ENCODE assay signal across 16 mouse cellular contexts in the genomic region with DNA sequence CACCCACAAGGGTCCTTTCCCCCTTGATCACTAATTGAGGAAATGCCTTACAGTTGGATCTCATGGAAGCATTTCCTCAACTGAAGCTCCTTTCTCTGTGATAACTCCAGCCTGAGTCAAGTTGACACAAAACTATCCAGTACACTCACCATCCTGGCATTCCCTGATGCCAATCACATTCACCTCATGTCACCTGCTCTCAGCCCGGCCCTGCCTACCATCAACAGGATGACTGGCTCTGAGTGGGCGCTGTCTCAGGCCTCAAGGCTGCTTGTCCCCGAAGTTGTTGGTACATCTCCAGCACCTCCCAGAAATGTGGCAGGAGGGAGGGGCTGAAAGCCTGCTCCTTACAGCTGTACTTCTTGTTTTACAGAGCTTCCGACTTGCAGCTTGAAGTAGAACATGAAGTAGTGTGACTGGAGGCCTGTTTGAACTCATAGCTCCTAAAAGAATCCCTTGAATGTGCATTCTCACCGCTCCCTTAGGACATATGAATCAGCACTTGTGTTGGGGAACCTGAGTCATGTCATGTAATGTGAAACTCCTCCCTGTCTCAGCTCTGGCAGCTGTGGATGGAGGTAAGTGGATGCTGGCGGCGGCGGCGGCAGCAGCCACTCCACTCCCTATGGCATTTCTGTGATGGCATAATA. TPM values are rescaled to one million over a fixed set of nuclear protein-coding genes. Genes with fewer than 3 reads are reported as not detected.
DNase-seq lines count a peak whose midpoint lies in the region; ATAC-seq and TF ChIP-seq lines count a peak whose summit lies in the region.
"Had no signal": no experiment of that assay in that cellular context is flagged by ENCODE, and none has a peak within 500 bp of the region (broad histone marks: within the 10 kb centered on the region; RNA-seq: fewer than 3 reads in every experiment).

No protein-coding gene starts in this region.

- H3K27ac ChIP-seq in liver, postnatal 0 days (ENCODE audit: low read depth): no peak overlapping the region; the same call in 1 of the 2 replicates
- H3K27ac ChIP-seq: forebrain, embryonic 10.5 days had no signal

- no peaks in the 10 kb centered on the region for H3K9me3 ChIP-seq in liver, postnatal 0 days (ENCODE audit: low read length)
- H3K9me3 ChIP-seq: forebrain, embryonic 10.5 days had no signal

- 86% methylated on average over 9 of the region's 9 CpGs for WGBS in liver, postnatal 0 days (ENCODE audit: insufficient replicate concordance)

- H3K4me3 ChIP-seq in liver, postnatal 0 days (ENCODE audit: low read depth, low read length): no peak overlapping the region
- H3K4me3 ChIP-seq: forebrain, embryonic 10.5 days had no signal

- peaks cover 37% of the 10 kb centered on the region for H3K36me3 ChIP-seq in liver, postnatal 0 days (replicated peaks; ENCODE audit: insufficient read depth, low read length)

- TF ChIP-seq EP300 in liver, postnatal 0 days (IDR thresholded peaks at IDR 0.05; ENCODE audit: low read depth): peak; percentile 42

- peak; percentile 54 for ATAC-seq in erythroblast, adult 5-6 weeks (replicated peaks; ENCODE audit: low FRiP score, poor library complexity, severe bottlenecking)
- ATAC-seq in liver, postnatal 0 days: peak; percentile 70
- ATAC-seq: hindbrain, embryonic 16.5 days; midbrain, embryonic 16.5 days had no signal

- H3K4me1 ChIP-seq in liver, postnatal 0 days (ENCODE audit: insufficient read depth): no peaks in the 10 kb centered on the region
- H3K4me1 ChIP-seq: forebrain, embryonic 10.5 days had no signal

- no peak overlapping the region for H3K9ac ChIP-seq in liver, postnatal 0 days (replicated peaks)

- no peak for TF ChIP-seq CTCF in liver, postnatal 0 days (IDR thresholded peaks at IDR 0.05; ENCODE audit: low read depth)

- H3K27me3 ChIP-seq in liver, postnatal 0 days (ENCODE audit: insufficient read depth, low read length): no peaks in the 10 kb centered on the region

- peak; percentile 16 for DNase-seq in lung, postnatal 36 days
- DNase-seq in lung, postnatal 25 days (ENCODE audit: low spot score): no peak
- DNase-seq in NIH3T3 (ENCODE audit: low read depth): peak; percentile 90
- DNase-seq in liver, postnatal 0 days: no peak
- no peak for DNase-seq in gastrocnemius, postnatal 25 days
- DNase-seq in ovary, adult 18-20 months (ENCODE audit: low spot score): no peak
- DNase-seq: cerebellum, adult 9-11 months; embryo, embryonic 11 days; heart, postnatal 36 days; kidney, adult 8-10 months; kidney, postnatal 36 days; right cerebral cortex, postnatal 4 days had no signal

- no peak overlapping the region for H3K4me2 ChIP-seq in liver, postnatal 0 days (ENCODE audit: low read depth, low read length)

RNA-seq across cellular contexts. Expression of gene Zfp473, which starts 26.1 kb away (rescaled TPM):
- total RNA-seq in erythroblast, adult 5-6 weeks (2015; ENCODE audit: low replicate concordance): 0.58 TPM in 1 of 2 replicates, not detected in the other
- 0.14 and 0.60 TPM in 2 replicates for total RNA-seq in erythroblast, adult 5-6 weeks (2017; ENCODE audit: low replicate concordance)
- 0.14 and 0.24 TPM in 2 replicates for polyA plus RNA-seq in liver, postnatal 0 days (2015; fragmentation: Nextera tagmentation; extraction: Ambion mirVana)
- total RNA-seq in gastrocnemius, postnatal 25 days (2021): under 1 TPM in 1 of 2 experiments, not detected in 1; 0.08 TPM

RNA-seq across cellular contexts. Expression of gene Vrk3, which starts 28.8 kb away (rescaled TPM):
- total RNA-seq in erythroblast, adult 5-6 weeks (2015; ENCODE audit: low replicate concordance): 21.5 and 24.0 TPM in 2 replicates
- 11.3 and 22.7 TPM in 2 replicates for total RNA-seq in erythroblast, adult 5-6 weeks (2017; ENCODE audit: low replicate concordance)
- polyA plus RNA-seq in liver, postnatal 0 days (2015; fragmentation: Nextera tagmentation; extraction: Ambion mirVana): 19.1 and 19.3 TPM in 2 replicates
- 10 to 100 TPM; 16.7 to 21.1 TPM for total RNA-seq in gastrocnemius, postnatal 25 days (2021)

RNA-seq across cellular contexts. Expression of gene Nup62, which starts 38.9 kb away (rescaled TPM):
- 10.4 and 14.4 TPM in 2 replicates for total RNA-seq in erythroblast, adult 5-6 weeks (2015; ENCODE audit: low replicate concordance)
- total RNA-seq in erythroblast, adult 5-6 weeks (2017; ENCODE audit: low replicate concordance): 21.7 and 21.9 TPM in 2 replicates
- 19.6 and 21.4 TPM in 2 replicates for polyA plus RNA-seq in liver, postnatal 0 days (2015; fragmentation: Nextera tagmentation; extraction: Ambion mirVana)
- total RNA-seq in gastrocnemius, postnatal 25 days (2021): 10 to 100 TPM; 18.4 to 22.2 TPM

RNA-seq across cellular contexts. Expression of gene Il4i1, which starts 39.2 kb away (rescaled TPM):
- total RNA-seq in erythroblast, adult 5-6 weeks (2015; ENCODE audit: low replicate concordance): 0.84 TPM in 1 of 2 replicates, not detected in the other
- total RNA-seq in erythroblast, adult 5-6 weeks (2017; ENCODE audit: low replicate concordance): 0.09 TPM in 1 of 2 replicates, not detected in the other
- polyA plus RNA-seq in liver, postnatal 0 days (2015; fragmentation: Nextera tagmentation; extraction: Ambion mirVana): 0.83 and 1.0 TPM in 2 replicates
- total RNA-seq in gastrocnemius, postnatal 25 days (2021): 1 to 10 TPM; 1.8 to 3.1 TPM

RNA-seq across cellular contexts. Expression of gene Atf5, which starts 39.5 kb away (rescaled TPM):
- 1.3 and 1.9 TPM in 2 replicates for total RNA-seq in erythroblast, adult 5-6 weeks (2015; ENCODE audit: low replicate concordance)
- total RNA-seq in erythroblast, adult 5-6 weeks (2017; ENCODE audit: low replicate concordance): 2.1 and 2.5 TPM in 2 replicates
- 66.6 and 72.5 TPM in 2 replicates for polyA plus RNA-seq in liver, postnatal 0 days (2015; fragmentation: Nextera tagmentation; extraction: Ambion mirVana)
- 10 to 100 TPM; 57.2 to 70.6 TPM for total RNA-seq in gastrocnemius, postnatal 25 days (2021)

Comparison
In these comparisons a context has a peak if more than half of its experiments do, and no peak if none do; other contexts are left out.
1. DNase-seq: peak in lung, postnatal 36 days (single experiment) and NIH3T3 (single experiment); none in lung, postnatal 25 days (single experiment), liver, postnatal 0 days (single experiment), gastrocnemius, postnatal 25 days (single experiment) and ovary, adult 18-20 months (single experiment).